Mouse (Mus musculus): ENCODE measurements around the gene Trpm8.

- TF ChIP-seq CTCF (conservative IDR thresholded peaks at IDR 0.05 in 1 of 2, IDR thresholded peaks at IDR 0.05 in 1 of 2; ENCODE audit: low read depth in 2 of 2, low read length in 2 of 2) (no peak), EP300 (IDR thresholded peaks at IDR 0.05; ENCODE audit: low read length) (no peak), POLR2A (IDR thresholded peaks at IDR 0.05; ENCODE audit: low read depth, low read length) (no peak), MYC (IDR thresholded peaks at IDR 0.05; ENCODE audit: low read depth, low read length) (no peak), ZMIZ1 (IDR thresholded peaks at IDR 0.05; ENCODE audit: low read depth, low read length) (no peak), UBTF (IDR thresholded peaks at IDR 0.05; ENCODE audit: low read depth, low read length) (no peak), E2F4 (IDR thresholded peaks at IDR 0.05; ENCODE audit: insufficient replicate concordance, low read depth, low read length) (no peak)
These were observed 28.8 kb upstream of the Trpm8 start for GRCm38 (mm10) chr1:88248658-88249057.
